Mouse (Mus musculus): ENCODE data around the gene 1700024P04Rik. TPM values are rescaled to one million over a fixed set of nuclear protein-coding genes. Genes with fewer than 3 reads are reported as not detected.
A peak's percentile ranks its signal among the peaks of the same experiment; 100 is the strongest.

Gene 1700024P04Rik
- polyA plus RNA-seq, 1 experiment from 2014 or later = not detected

- H3K27me3 ChIP-seq (ENCODE audit: low read depth, poor library complexity, severe bottlenecking) = no peaks in the 10 kb centered on the region
- no peaks in the 10 kb centered on the region for H3K4me1 ChIP-seq
- no peaks in the 10 kb centered on the region for H3K9me3 ChIP-seq (replicated peaks)
- no peaks in the 10 kb centered on the region for H3K36me3 ChIP-seq
- no peak overlapping the region for H3K4me3 ChIP-seq
- H3K27ac ChIP-seq = no peak overlapping the region
- WGBS = 64% methylated on average over 6 of the region's 6 CpGs
- DNase-seq (ENCODE audit: low spot score) = no peak
Measured at GRCm38 (mm10) chr13:98955676-98956075, 28.7 kb downstream of the 1700024P04Rik start.

- H3K27ac ChIP-seq = no peak overlapping the region
- no peaks in the 10 kb centered on the region for H3K36me3 ChIP-seq
- no peaks in the 10 kb centered on the region for H3K9me3 ChIP-seq (replicated peaks)
- H3K4me3 ChIP-seq = no peak overlapping the region
- WGBS = 71% methylated on average over 5 of the region's 5 CpGs
- no peak for DNase-seq (ENCODE audit: low spot score)
- H3K27me3 ChIP-seq (ENCODE audit: low read depth, poor library complexity, severe bottlenecking) = no peaks in the 10 kb centered on the region
- H3K4me1 ChIP-seq = no peaks in the 10 kb centered on the region
Measured at GRCm38 (mm10) chr13:98955226-98955625, 29.1 kb downstream of the 1700024P04Rik start.

GRCm38 (mm10) chr13:98953830-98954229 is 30.5 kb downstream of the 1700024P04Rik start:
- 93% methylated on average over 5 of the region's 5 CpGs for WGBS
- no peak overlapping the region for H3K4me3 ChIP-seq
- no peak for DNase-seq (ENCODE audit: low spot score)
- H3K4me1 ChIP-seq = no peaks in the 10 kb centered on the region
- H3K36me3 ChIP-seq = no peaks in the 10 kb centered on the region
- H3K27ac ChIP-seq = no peak overlapping the region
- H3K9me3 ChIP-seq (replicated peaks) = no peaks in the 10 kb centered on the region
- H3K27me3 ChIP-seq (ENCODE audit: low read depth, poor library complexity, severe bottlenecking) = no peaks in the 10 kb centered on the region

GRCm38 (mm10) chr13:98951951-98952350 is 32.4 kb downstream of the 1700024P04Rik start:
- WGBS = 83% methylated on average over 7 of the region's 7 CpGs
- Histone ChIP-seq H3K27ac (no peak overlapping the region), H3K36me3 (no peaks in the 10 kb centered on the region), H3K4me3 (no peak overlapping the region), H3K9me3 (replicated peaks) (no peaks in the 10 kb centered on the region), H3K4me1 (no peaks in the 10 kb centered on the region), H3K27me3 (ENCODE audit: low read depth, poor library complexity, severe bottlenecking) (no peaks in the 10 kb centered on the region)
- DNase-seq (ENCODE audit: low spot score) = no peak

- H3K4me3 ChIP-seq = no peak overlapping the region
- WGBS = 58% methylated on average over 4 of the region's 4 CpGs
- H3K4me1 ChIP-seq = no peaks in the 10 kb centered on the region
- no peak overlapping the region for H3K27ac ChIP-seq
- no peaks in the 10 kb centered on the region for H3K36me3 ChIP-seq
- no peaks in the 10 kb centered on the region for H3K9me3 ChIP-seq (replicated peaks)
- no peaks in the 10 kb centered on the region for H3K27me3 ChIP-seq (ENCODE audit: low read depth, poor library complexity, severe bottlenecking)
- DNase-seq (ENCODE audit: low spot score) = no peak
Measured at GRCm38 (mm10) chr13:98948146-98948545, 36.2 kb downstream of the 1700024P04Rik start.

- Histone ChIP-seq H3K36me3 (no peaks in the 10 kb centered on the region), H3K27ac (no peak overlapping the region), H3K9me3 (replicated peaks) (no peaks in the 10 kb centered on the region), H3K4me1 (peaks cover 4% of the 10 kb centered on the region), H3K4me3 (no peak overlapping the region), H3K27me3 (ENCODE audit: low read depth, poor library complexity, severe bottlenecking) (no peaks in the 10 kb centered on the region)
- 81% methylated on average over 7 of the region's 7 CpGs for WGBS
- no peak for DNase-seq (ENCODE audit: low spot score)
Measured at GRCm38 (mm10) chr13:98946434-98946833, 37.9 kb downstream of the 1700024P04Rik start.

GRCm38 (mm10) chr13:98945908-98946307 is 38.5 kb downstream of the 1700024P04Rik start:
- Histone ChIP-seq H3K4me1 (peaks cover 4% of the 10 kb centered on the region), H3K27me3 (ENCODE audit: low read depth, poor library complexity, severe bottlenecking) (no peaks in the 10 kb centered on the region), H3K36me3 (no peaks in the 10 kb centered on the region), H3K9me3 (replicated peaks) (no peaks in the 10 kb centered on the region), H3K4me3 (no peak overlapping the region), H3K27ac (no peak overlapping the region)
- DNase-seq (ENCODE audit: low spot score) = no peak
- 77% methylated on average over 3 of the region's 3 CpGs for WGBS

- Histone ChIP-seq H3K4me1 (peaks cover 4% of the 10 kb centered on the region), H3K27me3 (ENCODE audit: low read depth, poor library complexity, severe bottlenecking) (no peaks in the 10 kb centered on the region), H3K36me3 (no peaks in the 10 kb centered on the region), H3K9me3 (replicated peaks) (no peaks in the 10 kb centered on the region), H3K27ac (no peak overlapping the region), H3K4me3 (no peak overlapping the region)
- DNase-seq (ENCODE audit: low spot score) = no peak
- 96% methylated on average over 4 of the region's 4 CpGs for WGBS
Measured at GRCm38 (mm10) chr13:98945381-98945780, 39.0 kb downstream of the 1700024P04Rik start.

GRCm38 (mm10) chr13:98944620-98945081 is 39.7 kb downstream of the 1700024P04Rik start:
- Histone ChIP-seq H3K36me3 (no peaks in the 10 kb centered on the region), H3K27me3 (ENCODE audit: low read depth, poor library complexity, severe bottlenecking) (no peaks in the 10 kb centered on the region), H3K9me3 (replicated peaks) (no peaks in the 10 kb centered on the region), H3K4me1 (peaks cover 4% of the 10 kb centered on the region), H3K27ac (no peak overlapping the region), H3K4me3 (no peak overlapping the region)
- WGBS = 88% methylated on average over 7 of the region's 7 CpGs
- no peak for DNase-seq (ENCODE audit: low spot score)

GRCm38 (mm10) chr13:98942360-98942759 is 42.0 kb downstream of the 1700024P04Rik start:
- Histone ChIP-seq H3K27me3 (ENCODE audit: low read depth, poor library complexity, severe bottlenecking) (no peaks in the 10 kb centered on the region), H3K36me3 (no peaks in the 10 kb centered on the region), H3K4me1 (peaks cover 4% of the 10 kb centered on the region), H3K27ac (peak overlapping the region; percentile 14; the same call in 1 of the 2 replicates), H3K4me3 (no peak overlapping the region), H3K9me3 (replicated peaks) (no peaks in the 10 kb centered on the region)
- WGBS = 69% methylated on average over 6 of the region's 6 CpGs
- DNase-seq (ENCODE audit: low spot score) = no peak

- Histone ChIP-seq H3K36me3 (no peaks in the 10 kb centered on the region), H3K9me3 (replicated peaks) (no peaks in the 10 kb centered on the region), H3K27ac (no peak overlapping the region), H3K4me1 (peaks cover 4% of the 10 kb centered on the region), H3K4me3 (no peak overlapping the region), H3K27me3 (ENCODE audit: low read depth, poor library complexity, severe bottlenecking) (no peaks in the 10 kb centered on the region)
- WGBS = 82% methylated on average over 7 of the region's 7 CpGs
- no peak for DNase-seq (ENCODE audit: low spot score)
Measured at GRCm38 (mm10) chr13:98941829-98942343, 42.5 kb downstream of the 1700024P04Rik start.

GRCm38 (mm10) chr13:98937108-98937507 is 47.3 kb downstream of the 1700024P04Rik start:
- DNase-seq (ENCODE audit: low spot score) = no peak

More at GRCm38 (mm10) chr13:98937108-98937507, 47.3 kb downstream of the 1700024P04Rik start:
- H3K9me3 ChIP-seq (replicated peaks) = no peaks in the 10 kb centered on the region
- H3K27ac ChIP-seq = no peak overlapping the region
- no peaks in the 10 kb centered on the region for H3K36me3 ChIP-seq
- 89% methylated on average over 6 of the region's 6 CpGs for WGBS
- no peaks in the 10 kb centered on the region for H3K4me1 ChIP-seq
- H3K4me3 ChIP-seq = no peak overlapping the region
- H3K27me3 ChIP-seq (ENCODE audit: low read depth, poor library complexity, severe bottlenecking) = no peaks in the 10 kb centered on the region
